Mouse (Mus musculus) CD4-positive, CD25-positive, alpha-beta regulatory T cell, adult 4 months (primary cell): ENCODE measurements around the gene Fry. TPM values are rescaled to one million over a fixed set of nuclear protein-coding genes. Genes with fewer than 3 reads are reported as not detected.

ENCODE experiments used
- polyA plus RNA-seq, 2 experiments: library from polyadenylated mRNA; unstranded; fragments of 100-300 nt; shearing (Covaris generic); gene quantifications; one replicate each; pipeline ENCODE4 v1.2.1; 2017

Fry gene
- polyA plus RNA-seq, 2 experiments from 2014 or later, result 15.4 to 20.7 TPM

Other genes starting within 250 kb of the Fry start
- gene Rxfp2, start 100.0 kb upstream of the Fry start, polyA plus RNA-seq, result not detected